Mouse (Mus musculus): ENCODE measurements around the gene Hist1h2bk.

Gene Hist1h2bk

DNA sequence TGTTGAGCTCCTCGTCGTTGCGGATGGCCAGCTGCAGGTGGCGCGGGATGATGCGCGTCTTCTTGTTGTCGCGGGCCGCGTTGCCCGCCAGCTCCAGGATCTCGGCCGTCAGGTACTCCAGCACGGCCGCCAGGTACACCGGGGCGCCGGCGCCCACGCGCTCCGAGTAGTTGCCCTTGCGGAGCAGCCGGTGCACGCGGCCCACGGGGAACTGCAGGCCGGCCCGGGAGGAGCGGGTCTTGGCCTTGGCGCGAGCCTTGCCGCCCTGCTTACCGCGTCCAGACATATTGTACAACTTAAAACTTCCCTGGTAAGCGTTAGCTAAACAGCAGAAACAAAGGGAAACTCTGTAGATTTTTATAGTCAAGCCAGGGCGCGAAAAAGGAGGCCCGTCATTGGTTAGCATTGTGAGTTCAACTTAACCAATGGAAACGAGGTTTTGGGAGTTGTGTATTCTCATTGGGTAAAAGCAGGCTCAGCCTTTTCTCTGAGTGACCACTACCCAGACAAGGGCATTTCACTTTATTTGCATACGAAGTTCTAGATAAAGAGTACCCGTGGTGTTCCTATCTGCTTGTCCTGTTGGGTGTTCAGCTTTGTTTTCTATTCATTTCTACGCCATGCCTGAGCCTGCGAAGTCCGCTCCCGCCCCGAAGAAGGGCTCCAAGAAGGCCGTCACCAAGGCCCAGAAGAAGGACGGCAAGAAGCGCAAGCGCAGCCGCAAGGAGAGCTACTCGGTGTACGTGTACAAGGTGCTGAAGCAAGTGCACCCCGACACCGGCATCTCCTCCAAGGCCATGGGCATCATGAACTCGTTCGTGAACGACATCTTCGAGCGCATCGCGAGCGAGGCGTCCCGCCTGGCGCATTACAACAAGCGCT lies at the start of gene Hist1h2bk, which contains the start of gene Hist1h2ah:
TSS of gene Hist1h2bk (plus strand) at position 604 of the 882 bp plus-strand sequence.
TSS of gene Hist1h2ah (minus strand) at position 302 of the 882 bp plus-strand sequence.
- peak; percentile 58 for DNase-seq (ENCODE audit: low spot score)

- DNase-seq (ENCODE audit: low spot score), result no peak
These were observed 43.1 kb upstream of the Hist1h2bk start for GRCm38 (mm10) chr13:21992550-21992949.

GRCm38 (mm10) chr13:21993957-21994738 lies 41.5 kb upstream of the Hist1h2bk start:
- no peak for DNase-seq (ENCODE audit: low spot score)

DNA sequence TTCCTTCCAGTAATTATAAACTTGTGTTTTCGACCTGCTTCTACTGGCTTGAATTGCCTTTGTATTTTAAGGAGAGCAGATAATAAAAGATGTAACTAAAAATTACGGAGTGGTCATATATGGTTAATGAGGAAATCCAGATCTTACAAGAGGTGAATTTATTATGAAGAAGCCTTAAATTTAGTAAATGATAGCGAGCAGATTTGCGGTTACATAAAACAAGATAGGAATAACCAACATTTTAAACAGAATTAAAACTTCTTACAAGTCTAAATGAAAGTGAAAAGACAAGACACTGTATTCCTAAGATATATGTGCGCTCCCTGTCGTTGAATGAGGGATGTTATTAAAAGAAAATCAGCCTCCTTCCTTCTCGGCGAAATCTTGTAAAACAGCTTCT lies 40.8 kb upstream of the Hist1h2bk start:
- no peak for DNase-seq (ENCODE audit: low spot score)

GRCm38 (mm10) chr13:21995331-21995914 lies 40.2 kb upstream of the Hist1h2bk start:
- no peak for DNase-seq (ENCODE audit: low spot score)

DNA sequence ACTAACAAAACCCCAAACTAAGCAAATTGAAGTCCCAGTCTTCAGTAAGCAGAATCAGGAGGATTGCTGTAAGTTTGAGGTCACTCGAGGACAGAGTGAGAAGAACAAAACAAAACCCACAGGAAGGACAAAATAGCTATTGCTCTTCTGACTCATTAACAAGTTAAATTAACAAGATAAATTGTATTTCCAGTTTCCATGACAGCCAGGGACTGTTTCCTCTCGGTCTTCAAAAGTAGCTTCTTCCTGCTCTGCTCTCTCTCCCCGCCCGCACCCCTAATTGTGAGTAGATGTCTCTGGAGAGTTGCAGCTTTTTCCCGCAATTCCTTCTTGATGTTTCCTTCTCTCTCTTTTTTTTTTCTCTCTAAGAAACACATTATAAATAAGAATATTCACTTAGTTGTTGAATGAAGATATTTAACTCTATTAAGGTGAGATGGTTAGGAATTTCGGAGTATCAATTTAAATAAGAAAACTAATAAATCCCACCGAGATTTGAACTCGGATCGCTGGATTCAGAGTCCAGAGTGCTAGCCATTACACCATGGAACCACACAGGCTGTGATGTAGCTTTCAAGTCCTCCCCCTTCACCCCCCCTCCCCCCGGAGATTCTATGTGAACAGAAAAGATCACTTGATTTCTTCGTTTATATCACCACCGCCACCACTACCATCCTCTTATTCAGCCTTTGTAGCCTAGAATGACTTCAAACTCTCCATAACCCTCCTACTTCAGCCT lies 39.4 kb upstream of the Hist1h2bk start:
- no peak for DNase-seq (ENCODE audit: low spot score)

GRCm38 (mm10) chr13:21996840-21997185 lies 38.9 kb upstream of the Hist1h2bk start:
- no peak for DNase-seq (ENCODE audit: low spot score)

DNA sequence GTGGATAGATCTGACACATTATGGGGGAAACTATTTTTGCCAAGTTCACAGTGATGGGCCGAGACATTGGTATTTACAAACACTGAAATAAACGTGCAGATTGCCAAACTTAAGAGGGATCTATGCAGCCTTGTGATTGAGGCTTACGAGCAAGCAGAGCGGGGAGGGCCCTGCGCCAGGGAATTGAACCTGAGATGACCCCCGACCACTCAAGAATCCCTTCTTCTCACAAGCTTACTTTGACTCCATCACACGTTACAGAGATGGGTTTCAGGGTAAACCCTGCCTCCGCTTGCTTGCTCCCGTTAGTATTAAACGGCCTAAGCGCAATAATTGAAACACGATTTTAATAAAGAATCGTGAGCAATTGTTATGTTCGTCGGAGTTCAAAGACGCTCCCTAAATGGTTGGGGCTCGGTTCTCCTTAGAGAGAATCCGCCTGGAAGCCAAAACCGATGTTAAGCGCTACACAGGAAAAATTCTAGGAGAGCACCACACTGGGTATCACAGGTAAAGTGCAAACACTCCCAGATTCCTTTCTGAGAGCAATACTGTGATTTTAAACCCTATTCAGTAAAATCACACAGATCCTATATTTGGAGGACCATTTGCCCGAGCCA lies 38.4 kb upstream of the Hist1h2bk start:
- no peak for DNase-seq (ENCODE audit: low spot score)

- no peak for DNase-seq (ENCODE audit: low spot score)
These were observed 37.8 kb upstream of the Hist1h2bk start for GRCm38 (mm10) chr13:21997821-21998220.

GRCm38 (mm10) chr13:21998412-21998811 lies 37.3 kb upstream of the Hist1h2bk start:
- no peak for DNase-seq (ENCODE audit: low spot score)

- DNase-seq (ENCODE audit: low spot score), result no peak
These were observed 36.5 kb upstream of the Hist1h2bk start for GRCm38 (mm10) chr13:21999147-21999546.

- no peak for DNase-seq (ENCODE audit: low spot score)
These were observed 34.3 kb upstream of the Hist1h2bk start for GRCm38 (mm10) chr13:22001346-22001745.

DNA sequence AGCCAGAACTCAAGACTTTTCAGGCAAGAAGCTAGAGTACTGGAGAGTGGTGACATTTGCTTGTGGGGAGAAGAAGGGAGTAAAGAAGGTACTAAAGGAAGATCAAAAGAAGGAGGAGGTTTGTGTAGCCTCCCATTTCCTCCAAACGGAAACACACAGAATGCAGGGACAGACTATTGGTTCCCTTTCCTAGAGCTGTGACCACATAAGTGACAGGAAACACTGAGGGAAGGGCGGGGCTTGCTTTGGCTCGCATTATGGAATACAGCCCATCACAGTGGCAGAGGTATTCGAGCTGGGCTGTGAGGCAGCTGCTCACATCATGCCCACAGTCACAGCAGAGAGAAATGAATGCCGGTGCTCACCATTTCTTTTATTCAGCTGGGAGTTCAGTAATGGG lies 33.8 kb upstream of the Hist1h2bk start:
- no peak for DNase-seq (ENCODE audit: low spot score)

GRCm38 (mm10) chr13:22005605-22006333 lies 29.9 kb upstream of the Hist1h2bk start:
- no peak for DNase-seq (ENCODE audit: low spot score)

DNA sequence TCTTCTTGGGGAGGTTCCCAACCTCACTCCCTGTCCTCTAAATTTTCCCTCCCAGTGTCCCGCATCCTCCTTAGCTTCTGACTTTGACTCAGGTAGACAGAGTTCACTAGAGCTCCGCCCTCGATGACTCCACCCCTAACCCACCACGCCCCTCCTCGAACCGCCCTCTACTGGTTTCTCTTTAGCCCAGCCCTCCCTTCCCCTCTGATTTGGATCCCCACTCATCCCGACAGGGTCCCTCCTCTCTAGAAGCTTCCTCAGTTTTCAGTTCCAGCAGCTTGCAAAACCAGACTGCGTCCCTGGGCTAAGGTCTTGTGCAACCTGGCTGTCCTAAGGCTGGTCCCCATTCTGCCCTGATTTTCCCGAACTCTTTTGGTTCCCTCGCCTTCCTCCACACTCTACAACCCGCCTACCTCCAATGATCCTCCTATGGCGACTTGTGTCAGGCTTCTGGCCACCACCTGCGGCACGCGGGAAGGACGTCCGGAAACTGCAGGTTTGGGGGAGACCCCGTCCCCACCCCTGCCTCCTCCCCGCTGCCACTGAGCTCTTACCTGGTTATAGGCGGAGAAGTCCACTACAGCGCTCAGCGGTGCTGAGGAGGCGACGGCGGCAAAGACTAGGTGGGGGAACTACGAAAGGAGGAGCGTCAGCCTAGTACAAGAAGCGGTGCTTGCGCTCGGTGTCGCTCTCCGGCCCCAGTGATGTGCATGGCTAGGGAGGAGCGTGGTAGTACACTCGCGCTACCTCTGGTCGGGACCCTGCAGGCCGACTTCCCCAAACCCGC lies 29.1 kb upstream of the Hist1h2bk start:
- no peak for DNase-seq (ENCODE audit: low spot score)

DNA sequence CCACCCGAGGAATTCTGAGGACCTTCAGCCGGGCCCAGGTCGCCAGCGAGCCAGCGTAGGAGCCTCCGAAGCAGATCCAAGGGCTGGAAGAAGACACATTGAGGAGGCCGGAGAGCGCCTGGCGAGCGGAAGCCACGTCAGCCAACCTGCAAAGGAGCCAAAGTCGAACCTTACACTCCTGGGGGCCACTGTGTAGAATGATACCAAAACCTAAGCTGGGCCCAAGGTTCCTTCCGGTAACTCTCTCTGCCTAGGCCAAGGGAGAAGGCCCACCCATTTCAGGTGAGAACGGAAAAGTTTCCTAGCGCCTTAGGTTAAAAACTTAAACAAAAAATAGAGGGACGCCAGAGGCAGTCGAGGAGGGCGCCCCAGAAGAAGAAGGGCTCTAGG lies 28.6 kb upstream of the Hist1h2bk start:
- no peak for DNase-seq (ENCODE audit: low spot score)

DNA sequence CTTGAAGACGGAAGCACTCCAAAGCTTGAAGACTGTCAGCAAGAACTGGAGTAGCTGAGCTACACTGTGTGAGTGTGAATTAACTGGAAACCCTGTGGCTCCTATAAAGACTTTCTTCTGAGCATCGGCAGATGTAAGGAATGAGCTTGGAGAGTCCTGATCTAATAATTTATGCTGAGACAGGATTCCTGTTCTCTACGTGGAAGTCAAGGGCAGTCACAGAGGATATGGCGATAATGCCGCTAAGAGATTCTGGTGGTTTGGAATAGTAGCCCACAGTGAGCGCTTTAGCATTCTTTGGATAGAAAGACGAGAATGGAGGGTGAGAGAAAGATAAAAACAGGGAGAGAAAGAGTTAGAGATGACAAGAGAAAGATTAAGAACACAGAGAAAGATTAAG lies 27.8 kb upstream of the Hist1h2bk start:
- DNase-seq (ENCODE audit: low spot score), result no peak

- DNase-seq (ENCODE audit: low spot score), result no peak
These were observed 27.0 kb upstream of the Hist1h2bk start for GRCm38 (mm10) chr13:22008707-22009106.

- DNase-seq (ENCODE audit: low spot score), result no peak
These were observed 26.0 kb upstream of the Hist1h2bk start, which contains the start of gene Prss16 for GRCm38 (mm10) chr13:22009642-22010041. Gene Prss16 (minus strand): TSS chr13:22009742.

- no peak for DNase-seq (ENCODE audit: low spot score)
These were observed 22.0 kb upstream of the Hist1h2bk start for GRCm38 (mm10) chr13:22013716-22014115.
